Mouse (Mus musculus) ES-Bruce4 (cell line): ENCODE data around the gene Frmd5. TPM values are rescaled to one million over a fixed set of nuclear protein-coding genes. Genes with fewer than 3 reads are reported as not detected.

Source experiments
- H3K27ac ChIP-seq: 2 replicates; pipeline ENCODE4 v1.5.1; 2012; ENCODE audit warnings: low read length, inconsistent platforms; ENCODE audit not compliant: insufficient read depth
- H3K27me3 ChIP-seq: 2 replicates; pipeline ENCODE4 v1.6.1; 2012; ENCODE audit warnings: mild to moderate bottlenecking, low read length, inconsistent platforms; ENCODE audit not compliant: control insufficient read depth, poor library complexity, insufficient read depth, severe bottlenecking
- H3K36me3 ChIP-seq: 2 replicates; pipeline ENCODE4 v1.6.1; 2012; ENCODE audit warnings: inconsistent platforms, mild to moderate bottlenecking, low read length, moderate library complexity; ENCODE audit not compliant: control insufficient read depth, poor library complexity, insufficient read depth, severe bottlenecking
- H3K4me1 ChIP-seq: one replicate; pipeline ENCODE4 v1.8.1; 2011; ENCODE audit warnings: low read length; ENCODE audit not compliant: control insufficient read depth, insufficient read depth
- H3K4me3 ChIP-seq: 2 replicates; pipeline ENCODE4 v1.5.1; 2011; ENCODE audit warnings: low read depth, mild to moderate bottlenecking, low read length
- H3K9ac ChIP-seq: 2 replicates; pipeline ENCODE4 v1.6.1; 2012; ENCODE audit warnings: low read depth, mild to moderate bottlenecking, inconsistent platforms; ENCODE audit not compliant: poor library complexity, severe bottlenecking
- H3K9me3 ChIP-seq: replicated peaks from 2 replicates; pipeline ENCODE4 v1.6.1; 2012; ENCODE audit warnings: mild to moderate bottlenecking, low read length, inconsistent platforms; ENCODE audit not compliant: control insufficient read depth, poor library complexity, insufficient read depth, severe bottlenecking
- CTCF ChIP-seq: IDR thresholded peaks from one replicate; pipeline ENCODE4 v1.8.1; 2011; ENCODE audit warnings: low read depth, low read length
- EP300 ChIP-seq: IDR thresholded peaks from 2 replicates; pipeline ENCODE4 v1.6.1; 2011; ENCODE audit warnings: low read depth, low read length; ENCODE audit not compliant: insufficient read depth
- POLR2A ChIP-seq: IDR thresholded peaks from one replicate; pipeline ENCODE4 v1.8.1; 2011; ENCODE audit warnings: low read length; ENCODE audit not compliant: insufficient read depth
- polyA plus RNA-seq: library from polyadenylated mRNA; stranded (reverse); fragments of >200 nt; gene quantifications from 2 replicates; pipeline ENCODE4 v1.2.4, GENCODE M21; 2011; ENCODE audit warnings: low read depth; ENCODE audit not compliant: missing spikeins, insufficient read depth, insufficient read length

Gene Frmd5
- polyA plus RNA-seq, 1 experiment, result 10.5 TPM

DNA sequence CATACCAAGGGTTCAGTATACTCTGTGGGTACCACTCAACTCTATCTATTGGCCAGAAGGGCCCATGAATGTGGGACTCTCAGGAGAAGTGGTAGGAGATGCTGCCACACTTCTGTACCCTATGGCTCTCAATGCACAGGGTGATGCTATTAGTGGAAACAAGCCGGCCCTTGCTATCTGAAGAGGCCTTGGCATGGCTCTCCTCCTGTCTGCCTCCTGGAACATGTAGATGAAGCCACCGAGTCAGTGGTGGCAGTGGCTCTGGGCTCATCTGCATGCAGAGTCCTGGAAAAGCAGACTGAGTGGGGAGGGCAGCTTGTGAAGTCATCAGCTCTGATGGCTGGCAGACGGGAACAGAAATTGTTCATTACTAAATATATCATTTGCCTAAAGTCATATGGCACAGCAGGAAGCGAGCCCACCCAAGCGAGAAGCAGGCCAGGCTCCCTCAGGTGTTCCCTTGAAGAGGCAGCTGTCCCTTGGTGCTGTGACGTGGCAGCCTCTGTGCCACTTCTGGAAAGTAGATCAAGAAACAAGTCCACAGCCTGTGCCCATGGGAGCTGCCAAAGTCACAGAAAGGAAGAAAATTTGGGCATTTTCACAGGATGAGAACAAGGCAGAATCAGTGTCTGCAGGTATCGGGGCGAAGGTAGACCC lies 235.8 kb downstream of the Frmd5 start:
- TF ChIP-seq EP300 (no peak), CTCF (no peak), POLR2A (no peak)
- H3K36me3 ChIP-seq, result no peaks in the 10 kb centered on the region
- H3K27ac ChIP-seq, result no peak overlapping the region
- H3K9me3 ChIP-seq, result no peaks in the 10 kb centered on the region
- no peak overlapping the region for H3K9ac ChIP-seq
- H3K27me3 ChIP-seq, result no peaks in the 10 kb centered on the region
- no peak overlapping the region for H3K4me3 ChIP-seq
- peaks cover 3% of the 10 kb centered on the region for H3K4me1 ChIP-seq

DNA sequence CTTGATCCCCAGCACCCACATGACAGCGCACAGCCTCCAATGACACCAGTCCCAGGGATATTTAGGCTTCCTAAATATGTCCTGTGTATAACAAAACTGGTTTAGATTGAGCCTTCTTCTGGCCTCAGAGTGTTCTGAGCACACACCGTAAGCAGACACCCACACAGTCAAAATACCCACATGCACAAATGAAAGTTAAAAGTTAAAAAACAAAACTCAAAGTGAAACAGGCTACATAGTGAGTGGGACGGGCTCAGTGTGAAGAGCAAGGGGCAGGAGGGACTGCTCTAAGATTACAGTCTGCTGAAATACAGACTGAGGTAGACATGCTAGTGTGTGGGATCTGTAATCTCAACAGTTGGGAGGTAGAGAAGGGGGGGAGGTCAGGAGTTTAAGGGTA lies 236.8 kb downstream of the Frmd5 start:
- peaks cover 3% of the 10 kb centered on the region for H3K4me1 ChIP-seq
- no peak for TF ChIP-seq EP300
- no peak for TF ChIP-seq POLR2A
- H3K9ac ChIP-seq, result no peak overlapping the region
- no peaks in the 10 kb centered on the region for H3K9me3 ChIP-seq
- no peaks in the 10 kb centered on the region for H3K36me3 ChIP-seq
- H3K27ac ChIP-seq, result no peak overlapping the region
- H3K4me3 ChIP-seq, result no peak overlapping the region
- H3K27me3 ChIP-seq, result no peaks in the 10 kb centered on the region

DNA sequence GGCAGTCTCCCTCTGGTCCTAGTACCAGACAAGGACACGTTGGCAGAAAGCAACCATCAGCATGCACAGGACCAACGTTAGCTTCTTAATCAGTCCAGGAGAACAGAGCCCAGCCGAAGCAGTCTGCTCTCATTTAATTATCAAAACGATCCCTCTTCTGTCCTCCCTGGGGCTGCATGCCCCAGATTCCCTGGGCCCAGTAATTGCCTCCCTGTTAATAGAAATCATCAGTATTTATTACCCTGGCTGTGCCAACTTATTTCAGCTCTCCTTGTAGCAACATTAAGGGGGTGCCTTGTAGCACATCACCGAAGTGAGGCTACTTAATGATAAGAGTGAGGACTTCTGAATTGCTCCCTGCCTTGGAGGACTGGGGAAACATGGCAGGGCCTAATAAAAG lies 241.0 kb downstream of the Frmd5 start:
- no peak overlapping the region for H3K9ac ChIP-seq
- no peak overlapping the region for H3K27ac ChIP-seq
- H3K36me3 ChIP-seq, result no peaks in the 10 kb centered on the region

DNA sequence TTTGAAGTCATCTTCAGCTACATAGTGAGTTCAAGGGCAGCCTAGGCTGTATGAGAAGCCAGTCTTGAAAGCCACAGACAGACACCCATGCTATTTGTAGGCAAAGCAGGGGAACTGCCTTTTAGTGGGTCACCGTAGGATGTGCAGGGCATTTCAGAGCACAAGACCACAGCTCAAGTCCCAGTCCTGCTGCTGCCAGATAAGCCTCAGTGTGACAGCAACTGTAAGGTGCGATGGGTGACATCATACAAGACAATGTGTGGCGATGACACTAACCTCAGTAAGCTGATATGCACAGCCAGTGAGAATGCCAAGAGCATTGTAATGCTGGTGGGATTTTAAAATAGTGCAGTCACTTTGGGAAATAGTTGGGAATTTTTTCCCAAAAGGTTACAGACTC lies 243.8 kb downstream of the Frmd5 start:
- TF ChIP-seq EP300, result no peak
- no peak for TF ChIP-seq POLR2A
- no peak for TF ChIP-seq CTCF
- H3K9me3 ChIP-seq, result no peaks in the 10 kb centered on the region
- no peaks in the 10 kb centered on the region for H3K36me3 ChIP-seq
- no peak overlapping the region for H3K27ac ChIP-seq
- H3K4me1 ChIP-seq, result no peaks in the 10 kb centered on the region
- H3K4me3 ChIP-seq, result no peak overlapping the region
- H3K9ac ChIP-seq, result no peak overlapping the region
- H3K27me3 ChIP-seq, result no peaks in the 10 kb centered on the region

More for the DNA sequence above, 241.0 kb downstream of the Frmd5 start:
- no peaks in the 10 kb centered on the region for H3K9me3 ChIP-seq
- no peak for TF ChIP-seq CTCF
- TF ChIP-seq POLR2A, result no peak
- no peak for TF ChIP-seq EP300
- no peak overlapping the region for H3K4me3 ChIP-seq
- H3K4me1 ChIP-seq, result no peaks in the 10 kb centered on the region
- no peaks in the 10 kb centered on the region for H3K27me3 ChIP-seq

DNA sequence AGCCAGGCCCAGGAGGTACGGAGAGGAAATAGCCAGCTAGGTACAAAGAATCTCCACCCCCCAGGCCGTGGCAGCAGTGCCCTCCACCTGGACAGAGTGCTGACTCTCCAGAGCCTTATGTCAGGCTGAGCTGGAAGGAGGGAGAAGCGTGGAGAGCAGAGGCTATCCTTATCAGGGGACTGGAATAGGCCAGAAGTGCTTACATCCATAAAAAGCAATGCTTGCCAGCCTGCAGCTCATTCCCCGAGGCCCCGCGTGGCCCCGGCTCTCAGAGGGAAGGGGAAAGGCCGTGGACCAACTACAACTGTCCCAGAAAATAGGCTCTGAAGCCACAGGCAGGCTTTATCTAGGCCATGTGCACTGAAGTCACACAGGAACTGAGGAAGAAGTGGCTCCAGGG lies 255.6 kb downstream of the Frmd5 start:
- no peaks in the 10 kb centered on the region for H3K4me1 ChIP-seq
- H3K36me3 ChIP-seq, result no peaks in the 10 kb centered on the region
- no peaks in the 10 kb centered on the region for H3K9me3 ChIP-seq
- no peak overlapping the region for H3K27ac ChIP-seq
- TF ChIP-seq POLR2A (no peak), EP300 (no peak), CTCF (no peak)
- H3K9ac ChIP-seq, result no peak overlapping the region
- no peaks in the 10 kb centered on the region for H3K27me3 ChIP-seq
- H3K4me3 ChIP-seq, result no peak overlapping the region

DNA sequence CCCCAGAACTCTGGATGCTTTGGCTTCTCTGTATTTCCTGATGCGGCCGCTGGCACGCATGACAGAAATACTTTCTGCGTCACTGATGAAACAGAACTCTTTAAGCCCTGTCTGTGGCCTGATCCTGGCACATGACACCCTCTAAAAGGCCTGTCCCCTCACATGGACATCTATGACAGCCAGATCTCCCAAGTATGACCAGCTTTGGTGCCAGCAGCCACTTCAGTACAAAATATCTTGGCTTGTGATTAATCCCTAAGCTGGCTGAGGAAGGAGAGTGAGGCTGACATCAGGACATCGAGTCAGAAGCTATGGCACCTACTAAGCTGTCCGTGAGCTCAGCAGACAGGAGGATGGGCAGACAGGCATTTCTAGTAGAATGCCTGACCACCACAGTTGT lies 257.3 kb downstream of the Frmd5 start:
- Histone ChIP-seq H3K4me3 (no peak overlapping the region), H3K4me1 (no peaks in the 10 kb centered on the region), H3K27me3 (no peaks in the 10 kb centered on the region), H3K36me3 (no peaks in the 10 kb centered on the region), H3K27ac (no peak overlapping the region), H3K9ac (no peak overlapping the region), H3K9me3 (no peaks in the 10 kb centered on the region)
- no peak for TF ChIP-seq CTCF
- TF ChIP-seq POLR2A, result no peak
- TF ChIP-seq EP300, result no peak
